Mouse (Mus musculus) ovary, postnatal 36 days (tissue): ENCODE measurements around the gene Pgrmc1.
"Not testable (repeated sequence)": the region's sequence is repeated elsewhere in the genome, so short reads cannot be mapped to it uniquely, and the experiment has no call there.

ENCODE experiments used
- DNase-seq: peaks from one replicate; pipeline ENCODE4 v3.0.0; 2022; ENCODE audit warnings: low spot score, mixed read lengths

Pgrmc1 gene

DNA sequence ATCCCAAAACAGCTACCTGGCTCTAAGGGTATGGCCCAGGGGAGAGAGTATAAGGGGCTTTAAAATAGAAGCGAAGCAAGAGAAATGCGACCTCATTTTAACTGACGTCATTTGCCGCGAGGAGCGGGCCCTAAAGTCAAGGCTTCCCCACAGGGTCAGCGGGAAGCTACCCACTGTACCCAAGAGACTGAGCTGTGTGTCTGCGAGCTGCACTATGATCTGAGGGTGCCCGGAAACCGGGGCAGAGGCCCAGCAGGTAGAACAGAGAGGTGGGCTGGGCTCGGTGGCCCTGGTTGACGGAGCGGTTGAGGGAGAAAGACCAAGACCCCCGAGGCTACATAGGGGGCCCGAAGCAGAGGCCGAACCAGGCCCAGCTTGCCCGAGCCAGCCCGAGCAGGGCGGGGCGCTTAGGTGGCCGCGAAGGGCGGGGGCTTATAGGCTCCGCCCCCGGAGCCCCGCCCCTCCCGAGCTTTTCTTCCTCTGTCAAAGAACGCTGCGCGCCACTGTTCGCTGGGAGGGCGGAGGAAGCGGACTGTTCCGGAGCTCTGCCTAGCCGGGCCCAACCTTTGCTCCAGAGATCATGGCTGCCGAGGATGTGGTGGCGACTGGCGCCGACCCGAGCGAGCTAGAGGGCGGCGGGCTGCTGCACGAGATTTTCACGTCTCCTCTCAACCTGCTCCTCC, at the start of gene Pgrmc1:
Gene Pgrmc1, plus strand, starts transcription at position 500 of the 683 bp plus-strand sequence.
- peak; percentile 85 for DNase-seq

DNA sequence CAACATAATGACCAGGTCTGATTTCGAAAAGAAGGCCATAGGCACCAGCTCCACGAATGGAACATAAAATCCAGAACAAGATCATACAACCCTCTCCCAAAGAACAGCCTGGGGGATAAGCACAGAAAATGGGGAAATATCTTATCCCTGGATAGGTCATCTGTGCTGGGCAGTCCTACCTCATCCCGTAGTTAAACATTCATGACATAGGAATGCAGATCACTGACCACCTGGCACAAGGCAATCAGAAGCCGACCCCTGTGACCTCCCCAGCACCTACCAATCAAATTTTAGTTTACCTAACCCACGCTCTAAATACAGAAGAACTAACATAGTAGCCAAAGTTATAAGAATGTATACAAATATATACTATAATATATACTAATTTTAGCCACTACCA, 49.2 kb upstream of the Pgrmc1 start:
- DNase-seq, result no peak

DNA sequence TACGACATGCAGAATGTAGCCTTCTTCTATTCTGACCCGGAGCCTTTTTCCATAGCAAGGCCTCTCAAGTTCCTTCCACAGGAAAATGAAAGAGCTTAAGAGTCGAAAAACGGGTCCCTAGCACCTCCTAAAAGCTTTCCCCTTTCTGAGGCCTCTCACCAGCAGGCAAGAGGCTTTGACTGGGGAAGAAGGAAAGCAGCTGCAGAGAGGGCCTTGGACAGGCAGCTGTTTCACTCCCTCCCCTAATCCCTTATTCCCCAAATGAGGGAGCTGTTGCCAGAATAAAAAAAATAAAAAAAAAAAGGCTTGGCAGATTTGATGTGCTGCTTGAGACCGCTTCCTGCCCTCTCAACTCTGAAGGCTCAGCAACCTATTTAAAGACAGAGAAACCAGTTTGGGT, 47.1 kb upstream of the Pgrmc1 start:
- no peak for DNase-seq

DNA sequence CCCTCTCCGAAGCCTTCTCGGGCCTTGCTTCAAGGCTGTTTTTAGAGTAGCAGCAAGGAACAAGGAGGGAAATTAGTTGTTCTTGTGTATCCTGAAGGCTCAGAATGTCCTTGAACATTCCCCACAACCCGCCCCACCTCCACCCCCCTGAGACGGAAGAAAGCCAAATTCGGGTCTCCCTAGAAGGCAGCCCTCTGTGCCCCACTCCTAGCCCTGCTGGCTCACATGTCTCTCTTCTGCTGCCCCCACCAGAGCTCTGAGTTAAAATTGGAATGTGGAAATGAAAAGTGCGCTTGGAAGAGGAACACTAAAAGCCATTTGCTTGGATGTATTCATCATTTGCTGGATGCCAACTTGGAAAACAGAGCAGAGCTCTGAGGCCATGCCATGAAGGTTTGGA, 46.7 kb upstream of the Pgrmc1 start:
- peak; percentile 20 for DNase-seq

DNA sequence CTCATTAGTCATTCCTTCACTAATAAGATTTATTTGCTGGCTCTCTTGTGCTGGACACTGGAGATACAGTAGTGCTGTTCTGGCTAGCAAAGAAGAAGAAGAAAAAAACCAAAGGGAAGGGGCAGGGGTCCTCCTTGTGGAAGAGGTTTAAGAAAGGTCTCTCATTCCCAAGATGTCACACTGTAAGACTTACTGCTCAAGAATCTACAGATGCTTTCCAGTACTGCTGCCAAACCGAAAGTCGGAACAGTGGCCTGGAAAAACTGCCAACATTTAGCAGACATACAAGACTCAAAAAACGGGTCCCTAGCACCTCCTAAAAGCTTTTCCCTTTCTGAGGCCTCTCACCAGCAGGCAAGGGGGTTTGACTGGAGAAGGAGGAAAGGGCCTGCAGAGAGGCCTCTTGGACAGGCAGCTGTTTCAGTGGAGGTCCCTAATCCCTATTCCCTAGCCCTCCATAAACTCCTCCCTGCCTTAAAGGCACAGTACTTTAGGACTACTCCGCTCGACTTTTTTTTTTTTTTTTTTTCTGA, 45.9 kb upstream of the Pgrmc1 start:
- peak; percentile 35 for DNase-seq

DNA sequence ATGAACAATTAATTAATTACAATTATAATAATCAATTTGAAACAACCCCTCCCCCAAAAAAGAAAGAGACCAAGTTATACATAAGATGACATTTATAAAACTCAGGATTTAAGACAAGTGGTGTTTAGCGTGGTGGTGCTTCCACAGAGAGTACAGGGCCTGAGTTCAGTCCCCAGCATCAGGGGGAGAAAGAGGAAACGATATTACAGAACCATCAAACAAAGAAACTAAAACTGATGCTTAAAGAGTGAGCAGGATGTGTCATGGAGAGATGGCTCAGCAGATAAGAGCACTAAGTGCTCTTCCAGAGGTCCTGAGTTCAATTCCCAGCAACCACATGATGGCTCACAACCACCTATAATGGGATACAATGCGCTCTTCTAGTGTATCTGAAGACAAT, 45.3 kb upstream of the Pgrmc1 start:
- DNase-seq, result no peak

DNA sequence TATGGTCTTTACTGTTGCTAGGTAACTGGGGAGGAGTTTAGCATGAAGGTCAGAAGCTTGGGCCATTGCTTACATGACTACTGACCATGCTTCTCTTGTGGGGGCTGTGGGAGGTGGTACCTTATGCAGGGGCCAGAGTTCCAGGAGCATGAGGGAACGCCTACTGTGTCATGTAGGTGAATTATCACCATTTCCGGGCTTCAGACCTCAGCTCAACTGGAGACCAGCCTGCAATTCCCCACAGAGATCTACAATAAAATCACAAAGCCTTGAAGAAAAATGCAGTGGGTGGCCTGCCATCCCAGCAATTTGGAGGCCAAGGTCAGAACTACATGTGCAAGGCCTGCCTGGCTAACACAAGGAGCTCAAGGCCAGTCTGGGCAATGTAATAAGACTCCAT, 42.8 kb upstream of the Pgrmc1 start:
- not testable (repeated sequence) for DNase-seq

DNA sequence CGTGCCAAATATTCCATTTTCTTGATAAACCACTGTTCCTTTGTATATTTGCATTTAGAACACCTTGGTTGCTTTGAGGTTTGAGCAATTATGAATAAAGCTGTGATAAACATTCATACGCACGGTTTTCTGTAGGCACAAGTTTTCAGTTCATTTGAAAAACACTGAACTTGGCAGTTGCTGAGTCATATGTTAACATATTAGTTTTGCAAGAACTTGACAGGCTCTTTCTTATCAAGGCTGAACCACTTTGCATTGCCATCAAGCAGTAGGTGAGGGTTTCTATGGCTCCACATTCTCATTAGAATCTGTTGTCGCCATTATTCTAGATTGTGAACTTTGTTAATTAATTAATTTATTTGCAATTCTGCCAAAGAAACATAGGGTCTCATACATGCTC, 37.8 kb upstream of the Pgrmc1 start:
- DNase-seq, result no peak

DNA sequence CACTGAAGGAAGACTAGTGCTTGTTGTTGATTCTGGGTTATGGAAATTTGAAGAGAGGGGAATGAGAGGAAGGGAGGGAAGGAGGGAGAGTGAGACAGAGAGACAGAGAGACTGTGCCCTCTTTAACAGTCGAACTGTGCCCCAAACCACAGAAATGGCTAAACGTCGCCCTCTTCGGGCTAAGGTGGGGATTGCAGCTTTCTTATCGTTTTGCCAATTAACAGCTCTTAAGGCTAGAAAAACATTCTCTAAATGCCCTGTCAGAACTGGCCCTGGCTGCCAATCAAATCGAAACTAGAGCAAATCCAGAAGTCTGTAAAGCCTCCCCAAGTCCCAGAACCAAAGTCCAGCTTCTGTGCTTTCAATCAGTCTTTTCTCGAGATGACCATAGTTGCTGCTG, 36.4 kb upstream of the Pgrmc1 start:
- peak; percentile 71 for DNase-seq

DNA sequence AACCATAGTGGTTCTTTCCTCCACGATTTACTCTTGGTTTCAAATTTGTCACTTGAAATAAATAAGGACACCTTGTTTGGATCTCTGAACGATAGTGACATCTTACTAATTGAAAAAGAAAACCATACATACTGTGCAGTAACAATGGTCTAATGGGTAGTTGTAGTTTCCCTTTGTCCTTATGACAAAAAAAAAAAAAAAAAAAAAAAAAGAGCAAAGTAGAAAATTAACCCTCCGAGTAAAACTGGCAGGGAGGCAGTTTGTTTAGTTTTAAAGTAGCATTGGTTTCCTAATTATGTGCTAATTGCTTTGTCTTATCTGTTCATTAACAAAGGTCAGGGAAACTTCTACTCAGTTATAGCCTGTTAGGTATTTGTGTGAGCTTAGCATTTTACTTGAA, 35.9 kb upstream of the Pgrmc1 start:
- DNase-seq, result no peak

DNA sequence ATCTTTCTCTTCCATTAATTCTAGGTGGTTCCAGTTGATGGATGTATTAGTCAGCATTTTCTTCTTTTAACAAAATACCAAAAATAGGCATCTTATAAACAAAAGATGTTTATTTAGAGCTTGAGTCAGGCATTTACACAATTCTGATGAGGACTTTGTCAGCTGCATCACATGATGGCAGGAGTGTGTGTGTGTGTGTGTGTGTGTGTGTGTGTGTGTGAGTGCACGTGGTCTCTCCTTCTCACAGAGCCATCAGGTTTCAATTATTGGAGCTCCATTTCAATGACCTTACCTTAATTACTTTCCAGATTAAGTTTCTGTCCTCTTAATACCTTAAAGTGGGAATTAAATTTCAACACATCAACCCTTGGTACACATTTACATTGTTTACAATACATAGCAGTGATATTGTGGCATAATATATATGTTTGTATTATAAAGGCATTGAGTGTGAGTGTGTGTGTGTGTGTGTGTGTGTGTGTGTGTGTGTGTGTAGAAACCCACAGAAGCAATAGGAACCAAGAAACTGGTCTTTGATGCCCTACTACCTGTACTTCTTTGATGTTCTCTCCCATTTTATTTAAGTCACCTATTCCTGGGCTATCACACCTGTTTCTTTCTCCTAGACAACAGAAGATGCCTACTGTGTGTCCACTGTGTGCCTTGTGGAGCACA, 11.2 kb upstream of the Pgrmc1 start:
- DNase-seq, result no peak

DNA sequence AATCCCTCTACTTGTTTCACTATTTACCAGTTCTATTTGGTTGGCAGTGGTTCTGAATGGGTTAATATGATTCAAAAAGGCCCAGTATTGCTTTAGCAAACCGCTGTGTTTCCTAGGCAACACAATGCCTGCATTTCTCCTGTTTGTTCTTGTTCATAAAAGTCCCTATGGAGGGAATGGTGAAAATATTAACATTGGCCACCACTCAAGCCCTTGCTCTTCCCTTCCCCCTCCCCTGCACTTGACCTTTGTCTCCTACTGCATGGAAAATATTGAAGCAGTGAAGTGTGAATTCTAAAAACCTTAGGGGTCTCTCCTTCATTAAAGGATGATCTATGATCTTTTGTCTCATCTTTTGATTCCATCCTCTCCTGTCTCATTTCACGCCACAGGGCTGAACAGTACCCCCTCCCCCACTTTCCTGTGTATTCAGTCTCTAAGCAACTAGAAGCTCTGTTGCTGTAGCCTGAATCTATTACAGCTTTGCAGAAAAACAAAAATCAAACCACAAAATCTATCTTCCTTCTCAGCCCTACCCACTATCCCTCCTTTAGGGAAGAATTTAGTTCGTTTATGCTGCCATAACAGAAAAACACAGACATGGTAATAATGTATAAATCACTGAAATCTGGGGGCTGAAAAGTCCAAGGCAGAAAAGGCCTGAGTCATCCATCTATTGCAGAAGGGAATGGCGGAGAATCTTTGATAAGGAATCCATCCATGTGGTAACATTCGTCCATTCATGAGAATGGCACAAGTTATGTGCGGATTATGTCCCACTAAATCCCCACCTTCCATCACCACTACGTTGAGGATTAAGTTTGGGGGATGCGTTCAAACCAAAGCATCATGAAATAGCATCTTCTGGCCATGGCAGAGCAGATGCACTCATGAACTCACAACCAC, 10.4 kb upstream of the Pgrmc1 start:
- DNase-seq, result no peak

DNA sequence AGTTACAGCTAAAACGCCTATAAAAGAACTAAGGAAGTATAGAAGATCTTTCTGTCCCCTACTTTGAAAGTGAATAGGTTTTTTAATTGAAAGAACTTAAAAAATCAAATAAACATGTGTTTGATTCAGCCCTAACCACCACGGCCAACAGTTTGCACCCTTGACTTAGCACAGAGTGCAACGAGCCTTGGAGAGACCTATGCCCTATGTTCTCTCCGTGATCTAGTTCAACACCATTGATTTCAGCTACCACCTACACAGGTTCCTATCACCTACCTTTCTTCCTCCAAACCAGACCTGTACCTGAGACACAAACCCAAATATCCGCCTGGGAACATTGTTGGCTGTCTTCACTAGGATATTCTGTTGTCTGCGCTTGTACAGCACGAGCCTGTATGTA, 7.7 kb upstream of the Pgrmc1 start:
- no peak for DNase-seq

DNA sequence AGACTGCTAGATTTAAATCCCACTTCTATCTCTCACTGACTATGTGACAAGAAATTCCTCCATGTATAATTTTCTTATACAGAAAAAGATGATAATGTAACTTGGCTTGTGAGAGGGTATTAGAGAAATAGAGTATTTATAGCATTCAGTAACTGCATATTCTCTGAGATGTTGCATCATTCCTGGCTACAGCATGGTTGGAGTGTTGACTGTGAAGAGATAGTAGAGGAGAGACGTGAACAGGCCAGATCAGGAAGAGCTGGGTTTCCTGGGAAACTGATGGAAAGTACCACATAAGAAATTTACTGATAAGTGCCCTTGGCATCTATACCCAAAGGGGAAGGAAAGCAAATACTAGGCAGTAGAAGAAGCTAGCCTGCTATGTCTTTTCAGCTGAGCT, 6.9 kb upstream of the Pgrmc1 start:
- no peak for DNase-seq

DNA sequence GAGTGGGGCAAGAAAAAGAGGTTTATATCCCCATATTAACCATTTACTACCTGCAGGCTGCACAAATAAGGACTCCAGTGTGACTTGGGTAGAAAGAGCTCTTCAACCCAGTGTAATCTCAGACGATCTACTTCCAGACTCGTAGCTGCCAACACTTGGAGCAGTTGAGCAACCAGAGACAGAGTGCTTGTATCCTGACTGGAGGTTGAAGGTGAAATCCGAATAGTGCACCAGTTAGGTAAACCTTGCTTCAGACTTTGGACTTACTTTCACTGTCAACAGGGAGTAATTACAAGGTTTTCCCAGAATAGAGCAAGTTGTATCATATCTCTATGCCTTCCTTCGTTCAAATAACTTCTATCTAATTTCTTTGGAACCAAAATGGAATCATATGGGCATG, 6.5 kb upstream of the Pgrmc1 start:
- DNase-seq, result no peak

DNA sequence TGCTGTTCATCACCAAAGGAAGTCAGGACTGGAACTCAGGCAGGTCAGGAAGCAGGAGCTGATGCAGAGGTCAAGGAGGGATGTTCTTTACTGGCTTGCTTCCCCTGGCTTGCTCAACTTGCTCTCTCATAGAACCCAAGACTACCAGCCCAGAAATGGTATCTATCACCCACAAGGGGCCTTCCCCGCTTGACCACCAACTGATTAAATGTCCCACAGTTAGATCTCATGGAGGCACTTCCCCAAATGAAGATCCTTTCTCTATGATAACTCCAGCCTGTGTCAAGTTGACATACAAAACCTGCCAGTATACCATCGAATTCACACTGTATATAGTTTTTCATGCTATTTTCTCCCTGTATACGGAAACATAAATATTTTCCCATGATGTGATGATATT, 2.8 kb upstream of the Pgrmc1 start:
- no peak for DNase-seq

DNA sequence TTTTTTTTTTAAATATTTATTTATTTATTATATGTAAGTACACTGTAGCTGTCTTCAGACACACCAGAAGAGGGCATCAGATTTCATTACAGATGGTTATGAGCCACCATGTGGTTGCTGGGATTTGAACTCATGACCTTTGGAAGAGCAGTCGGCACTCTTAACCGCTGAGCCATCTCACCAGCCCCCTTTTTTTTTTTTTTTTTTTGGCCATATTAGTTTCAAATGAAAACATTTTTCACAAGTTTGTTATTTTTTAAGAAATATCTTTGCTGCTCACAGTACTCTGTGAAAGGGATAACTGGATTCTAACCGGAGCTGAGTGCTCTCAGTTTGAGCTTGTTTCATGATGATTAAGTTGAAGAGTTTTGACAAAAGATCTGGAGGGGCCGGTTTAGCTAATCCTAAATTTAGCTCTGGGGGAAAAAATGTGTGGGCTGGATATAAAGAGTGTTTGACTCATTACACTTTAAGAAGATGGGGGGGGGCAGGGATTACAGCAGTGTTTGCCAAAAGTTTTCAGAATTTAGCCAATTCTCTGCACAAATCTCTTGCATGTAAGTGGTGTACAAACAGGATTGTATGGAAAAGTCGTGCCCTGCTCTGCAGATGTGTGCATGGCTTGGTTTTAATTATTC, 1.4 kb upstream of the Pgrmc1 start:
- DNase-seq, result not testable (repeated sequence)

DNA sequence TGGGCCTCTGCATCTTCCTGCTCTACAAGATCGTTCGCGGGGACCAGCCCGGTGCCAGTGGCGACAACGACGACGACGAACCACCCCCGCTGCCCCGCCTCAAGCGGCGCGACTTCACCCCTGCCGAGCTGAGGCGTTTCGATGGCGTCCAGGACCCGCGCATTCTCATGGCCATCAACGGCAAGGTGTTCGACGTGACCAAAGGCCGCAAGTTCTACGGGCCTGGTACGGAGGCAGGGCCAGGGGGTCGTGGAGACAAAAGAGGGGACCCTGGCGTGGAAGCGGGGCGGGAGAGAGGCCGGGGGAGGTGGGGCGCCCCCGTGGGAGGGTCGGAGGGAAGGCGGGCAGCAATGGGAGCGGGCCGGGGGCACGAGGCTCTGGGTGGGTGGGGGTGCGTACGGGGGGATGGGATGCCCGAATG, 394 bp downstream of the Pgrmc1 start:
- DNase-seq, result no peak

DNA sequence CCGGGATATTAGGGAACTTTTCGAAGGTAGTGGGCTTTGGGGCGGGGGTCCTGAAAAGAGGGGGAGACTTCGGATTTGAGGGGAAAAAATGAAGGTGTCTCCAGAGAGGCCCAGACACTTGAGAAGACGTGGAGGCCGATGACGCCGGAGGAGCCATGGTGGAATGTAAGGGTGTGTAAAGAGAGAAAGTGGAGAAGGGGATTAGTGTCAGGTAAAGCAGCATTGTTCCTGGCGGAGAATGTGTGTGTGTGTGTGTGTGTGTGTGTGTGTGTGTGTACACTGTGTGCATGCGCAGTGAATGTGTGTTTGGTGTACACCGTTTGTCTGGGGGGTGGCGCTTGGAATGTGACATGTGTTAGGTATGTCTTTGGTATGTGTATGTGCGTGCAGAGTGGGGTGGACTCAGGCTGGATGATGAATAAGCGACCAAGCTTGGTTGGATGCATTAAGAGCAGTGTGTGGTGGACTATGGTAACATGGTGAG, 897 bp downstream of the Pgrmc1 start:
- peak; percentile 8 for DNase-seq

DNA sequence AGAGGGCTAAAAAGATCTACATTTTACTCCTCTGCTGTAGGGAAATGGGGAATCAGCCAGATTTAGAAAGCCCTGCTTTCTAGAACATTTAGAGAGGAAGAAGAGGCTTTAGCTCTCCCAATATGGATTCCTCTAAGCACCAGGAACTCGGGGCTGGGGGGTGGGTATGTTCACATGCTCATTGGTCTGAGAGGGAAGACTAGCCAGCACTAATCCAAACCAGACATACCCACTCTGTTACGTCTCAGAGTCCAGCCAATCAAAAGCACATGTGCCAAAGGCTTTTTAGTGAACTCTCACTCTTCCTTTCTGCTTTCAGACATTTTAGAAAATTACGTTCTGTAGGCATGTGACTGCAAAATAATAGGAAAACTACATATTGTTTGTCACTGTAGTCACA, 1.6 kb downstream of the Pgrmc1 start:
- no peak for DNase-seq

DNA sequence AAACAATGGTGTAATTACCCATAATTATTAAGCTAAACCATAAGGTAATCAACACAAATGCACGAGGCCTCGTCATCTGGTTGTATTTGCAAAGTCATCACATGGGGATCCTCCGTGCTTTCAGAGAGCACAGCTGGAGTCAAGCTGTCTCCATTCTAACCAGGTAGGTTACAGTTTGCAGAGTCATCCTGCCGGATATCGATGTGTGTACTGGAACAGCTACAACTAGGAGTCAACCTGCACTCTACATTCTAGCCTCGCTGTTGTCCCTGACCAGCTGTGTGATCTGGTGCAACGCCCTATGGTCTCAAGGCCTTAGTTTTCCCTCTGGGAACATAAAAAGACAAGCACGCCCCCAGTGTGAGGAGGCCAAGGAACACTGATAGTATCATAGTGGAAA, 2.1 kb downstream of the Pgrmc1 start:
- no peak for DNase-seq

DNA sequence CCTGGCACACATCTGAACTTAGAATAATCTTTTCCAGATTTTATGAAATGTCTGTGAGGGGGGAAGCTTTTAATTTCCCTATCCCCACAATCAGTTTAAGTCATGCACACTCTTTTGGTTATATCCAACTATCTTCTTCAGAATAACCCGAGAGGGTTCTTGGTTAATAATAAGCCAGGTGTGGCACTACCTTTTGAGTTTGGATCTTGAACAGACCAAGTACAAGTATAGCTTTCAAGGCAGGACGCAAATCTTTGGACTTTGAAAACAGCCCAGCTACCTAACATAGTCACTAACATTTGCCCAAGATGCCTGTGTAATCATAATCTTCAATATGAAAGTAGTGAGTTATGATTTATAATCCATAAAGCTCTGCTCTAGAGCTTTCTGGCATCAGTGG, 4.9 kb downstream of the Pgrmc1 start:
- no peak for DNase-seq
